Mouse (Mus musculus): ENCODE data around the gene Diras2. TPM values are rescaled to one million over a fixed set of nuclear protein-coding genes. Genes with fewer than 3 reads are reported as not detected.

Diras2 gene
- polyA plus RNA-seq, 1 experiment from 2014 or later, result 0.42 TPM

GRCm38 (mm10) chr13:52566188-52566760, 35.2 kb upstream of the Diras2 start:
- WGBS (ENCODE audit: missing documents), result 70% methylated on average over 9 of the region's 9 CpGs
- no peak overlapping the region for H3K4me3 ChIP-seq (ENCODE audit: inconsistent target)
- H3K27ac ChIP-seq, result no peak overlapping the region

GRCm38 (mm10) chr13:52565103-52565739, 34.1 kb upstream of the Diras2 start:
- peak overlapping the region; percentile 41 for H3K27ac ChIP-seq
- 34% methylated on average over 10 of the region's 18 CpGs for WGBS (ENCODE audit: missing documents)

More at GRCm38 (mm10) chr13:52566188-52566760, 35.2 kb upstream of the Diras2 start:
- H3K36me3 ChIP-seq (ENCODE audit: inconsistent target), result no peaks in the 10 kb centered on the region
- no peaks in the 10 kb centered on the region for H3K79me2 ChIP-seq (ENCODE audit: inconsistent target)

GRCm38 (mm10) chr13:52562166-52562571, 31.1 kb upstream of the Diras2 start:
- no peak overlapping the region for H3K4me3 ChIP-seq (ENCODE audit: inconsistent target)
- H3K27ac ChIP-seq, result no peak overlapping the region
- H3K36me3 ChIP-seq (ENCODE audit: inconsistent target), result no peaks in the 10 kb centered on the region
- 72% methylated on average over 4 of the region's 4 CpGs for WGBS (ENCODE audit: missing documents)
- H3K79me2 ChIP-seq (ENCODE audit: inconsistent target), result no peaks in the 10 kb centered on the region

More at GRCm38 (mm10) chr13:52565103-52565739, 34.1 kb upstream of the Diras2 start:
- Histone ChIP-seq H3K36me3 (ENCODE audit: inconsistent target) (no peaks in the 10 kb centered on the region), H3K79me2 (ENCODE audit: inconsistent target) (no peaks in the 10 kb centered on the region), H3K4me3 (ENCODE audit: inconsistent target) (no peak overlapping the region)

GRCm38 (mm10) chr13:52561367-52562165, 30.5 kb upstream of the Diras2 start:
- no peaks in the 10 kb centered on the region for H3K36me3 ChIP-seq (ENCODE audit: inconsistent target)
- no peak overlapping the region for H3K27ac ChIP-seq
- no peaks in the 10 kb centered on the region for H3K79me2 ChIP-seq (ENCODE audit: inconsistent target)
- 95% methylated on average over 8 of the region's 8 CpGs for WGBS (ENCODE audit: missing documents)
- H3K4me3 ChIP-seq (ENCODE audit: inconsistent target), result no peak overlapping the region

GRCm38 (mm10) chr13:52557421-52557820, 26.3 kb upstream of the Diras2 start:
- no peak overlapping the region for H3K27ac ChIP-seq
- WGBS (ENCODE audit: missing documents), result 79% methylated on average over 7 of the region's 7 CpGs
- H3K79me2 ChIP-seq (ENCODE audit: inconsistent target), result no peaks in the 10 kb centered on the region
- no peaks in the 10 kb centered on the region for H3K36me3 ChIP-seq (ENCODE audit: inconsistent target)
- no peak overlapping the region for H3K4me3 ChIP-seq (ENCODE audit: inconsistent target)

- H3K79me2 ChIP-seq (ENCODE audit: inconsistent target), result no peaks in the 10 kb centered on the region
- no peak overlapping the region for H3K27ac ChIP-seq
- no peaks in the 10 kb centered on the region for H3K36me3 ChIP-seq (ENCODE audit: inconsistent target)
- no peak overlapping the region for H3K4me3 ChIP-seq (ENCODE audit: inconsistent target)
- 97% methylated on average over 9 of the region's 9 CpGs for WGBS (ENCODE audit: missing documents)
These were observed 23.6 kb upstream of the Diras2 start for GRCm38 (mm10) chr13:52554722-52555121.

GRCm38 (mm10) chr13:52552822-52553477, 21.9 kb upstream of the Diras2 start:
- Histone ChIP-seq H3K79me2 (ENCODE audit: inconsistent target) (no peaks in the 10 kb centered on the region), H3K4me3 (ENCODE audit: inconsistent target) (no peak overlapping the region), H3K36me3 (ENCODE audit: inconsistent target) (no peaks in the 10 kb centered on the region), H3K27ac (no peak overlapping the region)
- 78% methylated on average over 9 of the region's 9 CpGs for WGBS (ENCODE audit: missing documents)

- no peak overlapping the region for H3K27ac ChIP-seq
- no peak overlapping the region for H3K4me3 ChIP-seq (ENCODE audit: inconsistent target)
- no peaks in the 10 kb centered on the region for H3K36me3 ChIP-seq (ENCODE audit: inconsistent target)
- H3K79me2 ChIP-seq (ENCODE audit: inconsistent target), result no peaks in the 10 kb centered on the region
- 26% methylated on average over 9 of the region's 9 CpGs for WGBS (ENCODE audit: missing documents)
These were observed 20.2 kb upstream of the Diras2 start for GRCm38 (mm10) chr13:52551275-52551674.

GRCm38 (mm10) chr13:52550690-52551193, 19.7 kb upstream of the Diras2 start:
- Histone ChIP-seq H3K4me3 (ENCODE audit: inconsistent target) (no peak overlapping the region), H3K79me2 (ENCODE audit: inconsistent target) (no peaks in the 10 kb centered on the region), H3K36me3 (ENCODE audit: inconsistent target) (no peaks in the 10 kb centered on the region), H3K27ac (no peak overlapping the region)
- 37% methylated on average over 5 of the region's 5 CpGs for WGBS (ENCODE audit: missing documents)

GRCm38 (mm10) chr13:52546288-52546687, 15.2 kb upstream of the Diras2 start:
- H3K79me2 ChIP-seq (ENCODE audit: inconsistent target), result no peaks in the 10 kb centered on the region
- no peak overlapping the region for H3K4me3 ChIP-seq (ENCODE audit: inconsistent target)
- WGBS (ENCODE audit: missing documents), result 31% methylated on average over 6 of the region's 6 CpGs
- no peak overlapping the region for H3K27ac ChIP-seq
- H3K36me3 ChIP-seq (ENCODE audit: inconsistent target), result no peaks in the 10 kb centered on the region

- WGBS (ENCODE audit: missing documents), result 30% methylated on average over 4 of the region's 4 CpGs
- Histone ChIP-seq H3K36me3 (ENCODE audit: inconsistent target) (no peaks in the 10 kb centered on the region), H3K79me2 (ENCODE audit: inconsistent target) (no peaks in the 10 kb centered on the region), H3K27ac (no peak overlapping the region), H3K4me3 (ENCODE audit: inconsistent target) (no peak overlapping the region)
These were observed 11.6 kb upstream of the Diras2 start for GRCm38 (mm10) chr13:52542636-52543035.

- H3K79me2 ChIP-seq (ENCODE audit: inconsistent target), result no peaks in the 10 kb centered on the region
- no peak overlapping the region for H3K4me3 ChIP-seq (ENCODE audit: inconsistent target)
- WGBS (ENCODE audit: missing documents), result 69% methylated on average over 8 of the region's 8 CpGs
- H3K27ac ChIP-seq, result no peak overlapping the region
- no peaks in the 10 kb centered on the region for H3K36me3 ChIP-seq (ENCODE audit: inconsistent target)
These were observed 11.0 kb upstream of the Diras2 start for GRCm38 (mm10) chr13:52542036-52542526.

- no peaks in the 10 kb centered on the region for H3K36me3 ChIP-seq (ENCODE audit: inconsistent target)
- H3K27ac ChIP-seq, result no peak overlapping the region
- H3K4me3 ChIP-seq (ENCODE audit: inconsistent target), result no peak overlapping the region
- 92% methylated on average over 5 of the region's 5 CpGs for whole genome bisulfite sequencing (ENCODE audit: missing documents)
- H3K79me2 ChIP-seq (ENCODE audit: inconsistent target), result no peaks in the 10 kb centered on the region
These were observed 10.4 kb upstream of the Diras2 start for GRCm38 (mm10) chr13:52541385-52542035.

GRCm38 (mm10) chr13:52539461-52539860, 8.4 kb upstream of the Diras2 start:
- 86% methylated on average over 6 of the region's 6 CpGs for WGBS (ENCODE audit: missing documents)
- Histone ChIP-seq H3K79me2 (ENCODE audit: inconsistent target) (no peaks in the 10 kb centered on the region), H3K27ac (no peak overlapping the region), H3K36me3 (ENCODE audit: inconsistent target) (no peaks in the 10 kb centered on the region), H3K4me3 (ENCODE audit: inconsistent target) (no peak overlapping the region)

All from macrophage (primary cell).